Mouse (Mus musculus) forebrain, postnatal 0 days (tissue): ENCODE measurements around the gene Scamp2. TPM values are rescaled to one million over a fixed set of nuclear protein-coding genes. Genes with fewer than 3 reads are reported as not detected.
A peak's percentile ranks its signal among the peaks of the same experiment; 100 is the strongest.

Experiments
- ATAC-seq: fragments of 200-750 bp; cut with Nextera tagmentation; 2 replicates; pipeline ENCODE4 v1.8.0; 2017; ENCODE audit warnings: mild to moderate bottlenecking, moderate library complexity
- DNase-seq: peaks from one replicate; pipeline ENCODE4 v3.0.0-alpha.2; 2015
- H3K27ac ChIP-seq: fragments of 300-500 bp; sonication (generic); 2 replicates; pipeline ENCODE4 v1.5.1; 2014; ENCODE audit warnings: low read depth, mild to moderate bottlenecking, antibody characterized with exemption, low read length, moderate library complexity, mixed read lengths
- H3K27me3 ChIP-seq: fragments of 300-500 bp; sonication (generic); 2 replicates; pipeline ENCODE4 v1.6.1; 2014; ENCODE audit warnings: mild to moderate bottlenecking, low read length, mixed read lengths; ENCODE audit not compliant: insufficient read depth
- H3K36me3 ChIP-seq: fragments of 300-500 bp; sonication (generic); 2 replicates; pipeline ENCODE4 v1.6.1; 2014; ENCODE audit warnings: mild to moderate bottlenecking, moderate library complexity; ENCODE audit not compliant: insufficient read depth
- H3K4me1 ChIP-seq: fragments of 300-500 bp; sonication (generic); 2 replicates; pipeline ENCODE4 v1.6.1; 2014; ENCODE audit warnings: antibody characterized with exemption; ENCODE audit not compliant: insufficient read depth
- H3K4me2 ChIP-seq: fragments of 300-500 bp; sonication (generic); 2 replicates; pipeline ENCODE4 v1.6.1; 2014; ENCODE audit warnings: low read depth, mild to moderate bottlenecking, moderate library complexity
- H3K4me3 ChIP-seq: fragments of 300-500 bp; sonication (generic); 2 replicates; pipeline ENCODE4 v1.5.1; 2014; ENCODE audit warnings: low read depth, low read length, mixed read lengths
- H3K9ac ChIP-seq: fragments of 300-500 bp; sonication (generic); 2 replicates; pipeline ENCODE4 v1.6.1; 2014; ENCODE audit warnings: mild to moderate bottlenecking
- H3K9me3 ChIP-seq: fragments of 300-500 bp; sonication (generic); 2 replicates; pipeline ENCODE4 v1.6.1; 2016; ENCODE audit warnings: low read length
- CTCF ChIP-seq: sonication (generic); IDR thresholded peaks from 2 replicates; pipeline ENCODE4 v1.5.1; 2016; ENCODE audit warnings: antibody characterized with exemption, control low read depth, low read depth
- WGBS: fragments of 180-500 bp; shearing (Covaris S2); extraction: QIAGEN DNeasy Blood & Tissue Kit; methylation state at CpG from one replicate; pipeline ENCODE4 v1.1.7; 2014; 5-methylcytosine and 5-hydroxymethylcytosine counted together
- polyA plus RNA-seq: library from polyadenylated mRNA; unstranded; fragments of >200 nt; fragmentation: Nextera tagmentation; extraction: Ambion mirVana; gene quantifications from 2 replicates; pipeline ENCODE4 v1.2.1, GENCODE M21; 2015
- total RNA-seq: library from RNA; depleted of rRNA; stranded (reverse); fragments of >200 nt; gene quantifications from 2 replicates; pipeline ENCODE4 v1.2.3, GENCODE M21; 2014

Scamp2 gene
- total and polyA plus RNA-seq, 2 experiments from 2014 or later: 36.3 to 42.8 TPM

DNA sequence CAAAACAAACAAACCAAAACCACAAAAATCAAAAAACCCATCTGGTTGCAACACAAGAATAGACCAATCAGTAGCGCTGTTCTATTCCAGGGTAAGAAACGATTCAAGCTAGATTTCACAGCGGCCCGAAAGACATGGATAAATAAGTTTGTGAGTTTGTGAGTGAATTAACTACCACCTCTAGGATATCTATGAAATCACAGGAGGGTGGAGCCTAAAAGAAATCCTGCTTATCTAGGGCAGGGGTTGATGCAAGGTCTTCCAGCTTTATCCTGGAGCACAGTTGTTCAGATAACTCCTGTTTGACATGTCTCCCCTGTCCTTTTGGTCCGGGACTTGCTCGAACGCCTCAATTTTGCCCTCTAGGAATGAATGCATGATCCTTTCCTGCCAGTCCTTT is 480 bp upstream of the Scamp2 start:
- peak overlapping the region; percentile 68 for H3K27ac ChIP-seq
- peak overlapping the region; percentile 64 for H3K4me2 ChIP-seq
- no peaks in the 10 kb centered on the region for H3K9me3 ChIP-seq
- peaks cover 10% of the 10 kb centered on the region for H3K4me1 ChIP-seq
- no peaks in the 10 kb centered on the region for H3K27me3 ChIP-seq
- WGBS: 17% methylated on average over 7 of the region's 7 CpGs
- TF ChIP-seq CTCF: peak; percentile 28; the same call in 1 of the 2 replicates
- ATAC-seq (peak; percentile 28), DNase-seq (no peak)
- H3K9ac ChIP-seq: peak overlapping the region; percentile 54
- peak overlapping the region; percentile 59 for H3K4me3 ChIP-seq
- no peaks in the 10 kb centered on the region for H3K36me3 ChIP-seq

DNA sequence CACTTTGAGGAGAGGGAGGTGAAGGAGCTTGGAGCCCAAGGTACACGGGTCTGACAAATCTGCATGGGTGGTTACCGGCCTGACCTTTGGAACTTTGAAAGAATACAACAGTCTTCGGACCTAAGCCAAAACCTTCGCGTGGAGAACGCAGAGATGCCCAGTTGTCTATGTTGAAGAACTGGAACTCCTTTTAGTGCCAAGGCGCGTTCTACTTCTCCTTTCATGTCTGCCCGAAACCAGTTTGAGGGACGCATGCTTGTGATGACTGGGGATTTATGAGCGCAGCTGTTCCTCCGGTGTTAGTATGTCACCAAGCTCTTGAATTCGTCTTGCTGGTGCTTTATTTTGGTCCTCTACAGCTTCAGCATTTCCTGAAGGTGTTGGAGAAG is 962 bp downstream of the Scamp2 start:
- Histone ChIP-seq H3K9ac (peak overlapping the region; percentile 54; the same call in 1 of the 2 replicates), H3K9me3 (no peaks in the 10 kb centered on the region), H3K4me1 (peaks cover 15% of the 10 kb centered on the region), H3K4me3 (peak overlapping the region; percentile 59), H3K4me2 (peak overlapping the region; percentile 64), H3K27me3 (no peaks in the 10 kb centered on the region), H3K27ac (no peak overlapping the region), H3K36me3 (no peaks in the 10 kb centered on the region)
- TF ChIP-seq CTCF: no peak
- no peak for DNase-seq
- 84% methylated on average over 13 of the region's 13 CpGs for WGBS
- no peak for ATAC-seq

DNA sequence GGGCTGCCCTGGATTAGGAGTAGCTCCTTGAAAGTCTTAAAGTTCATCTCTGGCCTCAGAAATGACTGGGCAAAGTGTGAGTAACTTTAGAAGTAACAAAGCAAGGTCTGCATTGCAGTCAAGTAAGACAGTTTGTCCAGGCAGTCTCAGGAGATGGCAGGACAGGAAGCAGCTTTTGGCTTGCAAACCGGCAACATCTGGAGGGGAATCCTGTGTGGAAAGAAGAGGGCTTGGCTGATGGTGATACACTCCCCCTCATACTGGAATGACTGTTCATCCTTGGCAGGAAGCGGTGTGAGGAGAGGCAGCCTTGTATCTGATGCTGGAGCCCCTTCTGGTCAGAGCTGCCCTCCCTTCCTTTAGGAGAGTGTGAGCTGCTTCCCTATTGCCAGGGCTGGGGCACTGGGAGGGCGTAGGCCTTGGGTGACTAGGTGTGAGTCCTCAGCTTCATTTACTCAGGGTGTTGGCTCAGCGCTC is 2.2 kb downstream of the Scamp2 start:
- TF ChIP-seq CTCF: no peak
- H3K9ac ChIP-seq: no peak overlapping the region
- WGBS: 90% methylated on average over 4 of the region's 4 CpGs
- 0 out of 2 replicates have a peak overlapping the region, but pooled peaks have one; percentile 9 for H3K27ac ChIP-seq
- H3K27me3 ChIP-seq: no peaks in the 10 kb centered on the region
- DNase-seq (no peak), ATAC-seq (no peak)
- no peak overlapping the region for H3K4me3 ChIP-seq
- peaks cover 17% of the 10 kb centered on the region for H3K4me1 ChIP-seq
- no peak overlapping the region for H3K4me2 ChIP-seq
- no peaks in the 10 kb centered on the region for H3K9me3 ChIP-seq
- peaks cover 2% of the 10 kb centered on the region; the same call in 1 of the 2 replicates for H3K36me3 ChIP-seq

DNA sequence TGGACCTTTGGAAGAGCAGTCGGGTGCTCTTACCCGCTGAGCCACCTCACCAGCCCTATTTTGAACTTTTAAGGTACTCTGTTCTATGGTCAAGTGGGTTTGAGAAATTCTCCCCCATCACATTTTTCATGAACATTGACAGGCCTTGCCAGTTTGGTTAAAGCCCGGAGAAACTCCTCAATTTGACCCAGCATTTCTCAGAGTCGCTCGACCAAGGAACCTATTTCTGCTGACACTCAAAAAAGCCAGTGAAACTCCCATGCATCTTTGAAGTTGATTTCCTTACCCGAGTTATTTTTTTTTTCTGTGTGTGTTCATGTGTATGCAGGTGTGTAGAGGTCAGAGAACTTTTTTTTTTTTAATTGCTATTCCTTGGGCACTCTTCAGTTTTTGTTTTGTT is 3.9 kb downstream of the Scamp2 start:
- Histone ChIP-seq H3K9me3 (no peaks in the 10 kb centered on the region), H3K27ac (no peak overlapping the region), H3K4me1 (peaks cover 17% of the 10 kb centered on the region), H3K36me3 (peaks cover 18% of the 10 kb centered on the region), H3K9ac (no peak overlapping the region), H3K27me3 (no peaks in the 10 kb centered on the region), H3K4me3 (no peak overlapping the region), H3K4me2 (no peak overlapping the region)
- ATAC-seq: no peak
- TF ChIP-seq CTCF: no peak
- no peak for DNase-seq
- 91% methylated on average over 6 of the region's 6 CpGs for WGBS

DNA sequence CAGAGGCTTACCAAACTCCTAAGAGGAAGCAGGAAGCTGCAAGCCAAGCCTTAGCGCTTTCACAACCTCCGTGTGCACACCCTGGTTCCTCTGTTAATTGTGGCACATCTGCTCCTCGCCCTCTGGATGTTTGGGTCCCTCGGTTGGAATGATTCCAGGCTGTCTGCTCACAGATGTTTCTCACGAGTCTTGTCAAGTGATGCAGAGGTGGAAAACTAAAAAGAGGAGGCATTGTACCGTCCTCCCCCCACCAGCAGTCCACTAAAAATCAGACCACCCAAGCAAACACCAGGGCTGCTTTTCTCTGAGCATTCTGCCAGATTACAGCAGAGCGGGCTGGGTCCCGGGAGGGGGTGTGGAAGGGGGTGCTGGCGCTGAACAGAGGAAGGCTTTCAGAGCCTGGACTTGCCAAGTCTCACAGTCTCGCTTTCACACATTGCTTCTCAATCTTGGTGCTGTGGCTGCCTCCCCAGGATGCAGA is 5.0 kb downstream of the Scamp2 start:
- no peak for TF ChIP-seq CTCF
- no peaks in the 10 kb centered on the region for H3K27me3 ChIP-seq
- H3K9me3 ChIP-seq: no peaks in the 10 kb centered on the region
- WGBS: 26% methylated on average over 10 of the region's 10 CpGs
- DNase-seq: peak; percentile 70
- peaks cover 18% of the 10 kb centered on the region for H3K36me3 ChIP-seq
- peak; percentile 60 for ATAC-seq
- peak overlapping the region; percentile 70 for H3K27ac ChIP-seq
- H3K4me2 ChIP-seq: peak overlapping the region; percentile 15; the same call in 1 of the 2 replicates
- H3K4me3 ChIP-seq: no peak overlapping the region
- H3K9ac ChIP-seq: no peak overlapping the region
- H3K4me1 ChIP-seq: peaks cover 17% of the 10 kb centered on the region

DNA sequence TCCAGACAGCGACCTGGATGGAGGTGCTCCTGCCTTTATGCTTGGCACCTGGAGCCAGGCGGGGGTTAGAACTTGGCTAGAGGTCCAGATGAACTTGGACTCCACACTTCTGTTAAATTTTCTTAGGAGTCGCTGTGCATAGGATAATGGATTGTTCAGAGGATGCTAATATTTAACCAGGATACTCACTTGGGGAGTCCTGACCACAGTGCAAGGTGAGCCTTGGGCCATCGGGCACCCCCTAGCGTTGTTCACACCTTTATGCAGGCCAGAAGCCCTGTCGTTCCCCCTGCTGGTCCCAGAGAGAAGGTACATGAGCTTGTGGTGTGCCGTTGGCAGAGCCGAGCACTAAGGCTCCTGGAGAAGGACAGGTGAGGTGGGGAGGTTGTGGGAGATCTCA is 6.1 kb downstream of the Scamp2 start:
- Histone ChIP-seq H3K4me1 (peaks cover 11% of the 10 kb centered on the region), H3K27ac (no peak overlapping the region), H3K36me3 (peaks cover 18% of the 10 kb centered on the region), H3K9ac (no peak overlapping the region), H3K27me3 (no peaks in the 10 kb centered on the region), H3K4me2 (no peak overlapping the region), H3K4me3 (no peak overlapping the region), H3K9me3 (no peaks in the 10 kb centered on the region)
- WGBS: 60% methylated on average over 8 of the region's 8 CpGs
- peak; percentile 52 for TF ChIP-seq CTCF
- no peak for ATAC-seq
- DNase-seq: no peak

DNA sequence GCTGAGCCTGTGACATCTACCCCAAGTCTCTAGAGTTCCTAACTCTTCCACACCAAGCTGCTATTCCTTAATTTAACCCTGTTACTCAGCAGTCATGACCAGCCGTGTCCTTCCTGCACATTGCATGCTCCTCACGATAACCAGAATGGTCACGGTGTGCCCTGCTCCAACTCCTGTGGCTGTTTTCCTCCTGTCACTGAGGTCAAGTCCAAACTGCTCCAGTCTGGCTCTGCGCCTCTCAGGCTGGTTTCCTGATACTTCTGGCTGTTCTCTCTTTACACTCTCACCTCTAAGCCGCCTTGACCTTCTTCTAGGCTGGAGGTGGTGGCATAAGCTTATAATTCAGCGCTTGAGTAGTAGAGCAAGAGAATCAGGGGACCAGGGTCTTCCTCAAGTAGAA is 7.8 kb downstream of the Scamp2 start:
- ATAC-seq (no peak), DNase-seq (no peak)
- Histone ChIP-seq H3K4me3 (no peak overlapping the region), H3K27ac (no peak overlapping the region), H3K4me1 (0 out of 2 replicates have a peak, but pooled peaks cover 7% of the 10 kb centered on the region), H3K9ac (no peak overlapping the region), H3K4me2 (no peak overlapping the region), H3K36me3 (peaks cover 18% of the 10 kb centered on the region), H3K27me3 (no peaks in the 10 kb centered on the region), H3K9me3 (no peaks in the 10 kb centered on the region)
- no peak for TF ChIP-seq CTCF
- WGBS: 96% methylated on average over 6 of the region's 6 CpGs

DNA sequence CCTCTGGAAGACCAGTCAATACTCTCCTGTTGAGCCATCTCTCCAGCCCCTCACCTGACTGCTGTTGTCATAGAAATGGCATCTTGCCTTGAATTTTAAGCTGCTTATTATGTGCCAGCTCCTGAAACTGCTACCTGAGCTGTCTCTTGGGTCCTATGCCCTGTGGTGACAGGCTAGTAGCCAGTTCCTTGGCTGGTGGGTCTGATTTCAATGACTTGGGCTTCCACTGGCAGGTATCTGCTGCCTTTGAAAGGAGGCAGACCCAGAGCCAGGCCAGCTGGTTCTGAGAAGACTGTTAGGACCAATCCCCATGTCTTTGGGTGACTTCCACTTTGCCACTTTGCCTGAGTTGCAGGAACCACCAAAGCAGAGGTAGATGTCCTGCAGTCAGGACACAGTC is 13.7 kb downstream of the Scamp2 start:
- H3K36me3 ChIP-seq: peaks cover 25% of the 10 kb centered on the region
- H3K27ac ChIP-seq: no peak overlapping the region
- ATAC-seq (no peak), DNase-seq (no peak)
- no peaks in the 10 kb centered on the region for H3K27me3 ChIP-seq
- no peak overlapping the region for H3K9ac ChIP-seq
- no peaks in the 10 kb centered on the region for H3K9me3 ChIP-seq
- H3K4me1 ChIP-seq: no peaks in the 10 kb centered on the region
- no peak for TF ChIP-seq CTCF
- H3K4me2 ChIP-seq: no peak overlapping the region
- no peak overlapping the region for H3K4me3 ChIP-seq
